Mouse (Mus musculus) adrenal gland, postnatal 36 days (tissue): ENCODE measurements at regions not wholly inside any gene's neighbourhood (a gene's known extent, or its start where the extent isn't known, plus 50 kb on each side); places are given as distances from the start of the nearest gene placed in this dataset.

Experiments used
- DNase-seq, 2 experiments: peaks; one replicate each; pipeline ENCODE4 v3.0.0; 2021; ENCODE audit warnings: mixed read lengths in 1 of 2

- no peak for DNase-seq
These were observed 51.8 kb downstream of the Gm9376 start for GRCm38 (mm10) chr14:118318524-118318923.

GRCm38 (mm10) chr14:118320101-118320500 is 53.3 kb downstream of the Gm9376 start:
- no peak for DNase-seq

GRCm38 (mm10) chr14:118321083-118321482 is 54.3 kb downstream of the Gm9376 start:
- DNase-seq = no peak

- no peak for DNase-seq
These were observed 55.5 kb downstream of the Gm9376 start for GRCm38 (mm10) chr14:118322003-118322821.

GRCm38 (mm10) chr14:118322865-118323264 is 56.1 kb downstream of the Gm9376 start:
- no peak for DNase-seq

- no peak for DNase-seq
These were observed 71.3 kb downstream of the Gm9376 start for GRCm38 (mm10) chr14:118338071-118338470.

- DNase-seq = no peak
These were observed 96.2 kb downstream of the Gm9376 start for GRCm38 (mm10) chr14:118362931-118363330.

- no peak for DNase-seq
These were observed 96.6 kb downstream of the Gm9376 start for GRCm38 (mm10) chr14:118363391-118363821.

- DNase-seq = no peak
These were observed 99.8 kb downstream of the Gm9376 start for GRCm38 (mm10) chr14:118366522-118366921.

GRCm38 (mm10) chr14:118368619-118369431 is 102.1 kb downstream of the Gm9376 start:
- DNase-seq = no peak

GRCm38 (mm10) chr14:118371336-118371735 is 104.6 kb downstream of the Gm9376 start:
- DNase-seq = no peak

GRCm38 (mm10) chr14:118374819-118375520 is 108.2 kb downstream of the Gm9376 start:
- no peak for DNase-seq

- DNase-seq = no peak
These were observed 108.9 kb downstream of the Gm9376 start for GRCm38 (mm10) chr14:118375641-118376040.

- no peak for DNase-seq
These were observed 112.9 kb downstream of the Gm9376 start for GRCm38 (mm10) chr14:118379624-118380023.

- DNase-seq = no peak
These were observed 118.8 kb downstream of the Gm9376 start for GRCm38 (mm10) chr14:118385529-118385932.

GRCm38 (mm10) chr14:118388061-118388460 is 121.3 kb downstream of the Gm9376 start:
- peak in 1 of 2 experiments; percentile 6 for DNase-seq

- DNase-seq = no peak
These were observed 124.0 kb downstream of the Gm9376 start for GRCm38 (mm10) chr14:118390790-118391189.

GRCm38 (mm10) chr14:118391561-118391960 is 124.8 kb downstream of the Gm9376 start:
- no peak for DNase-seq

GRCm38 (mm10) chr14:118393676-118394075 is 126.9 kb downstream of the Gm9376 start:
- no peak for DNase-seq

GRCm38 (mm10) chr14:118414275-118414674 is 147.5 kb downstream of the Gm9376 start:
- no peak for DNase-seq

GRCm38 (mm10) chr14:118416163-118416562 is 149.4 kb downstream of the Gm9376 start:
- no peak for DNase-seq

- DNase-seq = no peak
These were observed 152.9 kb downstream of the Gm9376 start for GRCm38 (mm10) chr14:118419442-118420193.
